Mouse (Mus musculus) heart, postnatal 0 days (tissue): ENCODE results near the gene Zfp871. TPM values are rescaled to one million over a fixed set of nuclear protein-coding genes. Genes with fewer than 3 reads are reported as not detected.

Experiments
- ATAC-seq: fragments of 200-750 bp; cut with Nextera tagmentation; 2 replicates; pipeline ENCODE4 v1.8.0; 2017; ENCODE audit warnings: low read depth, moderate number of reproducible peaks, moderate library complexity; ENCODE audit not compliant: insufficient read depth
- DNase-seq: peaks from one replicate; pipeline ENCODE4 v3.0.0-alpha.2; 2016; ENCODE audit warnings: low spot score
- H3K27ac ChIP-seq: fragments of 300-500 bp; sonication (generic); 2 replicates; pipeline ENCODE4 v1.5.1; 2014; ENCODE audit warnings: low read depth, mild to moderate bottlenecking
- H3K27me3 ChIP-seq: fragments of 300-500 bp; sonication (generic); 2 replicates; pipeline ENCODE4 v1.6.1; 2014; ENCODE audit warnings: low read length, mixed read lengths; ENCODE audit not compliant: control insufficient read depth, insufficient read depth
- H3K36me3 ChIP-seq: fragments of 300-500 bp; sonication (generic); replicated peaks from 2 replicates; pipeline ENCODE4 v1.6.1; 2014; ENCODE audit warnings: low read length, mixed read lengths; ENCODE audit not compliant: control insufficient read depth, insufficient read depth
- H3K4me1 ChIP-seq: fragments of 300-500 bp; sonication (generic); 2 replicates; pipeline ENCODE4 v1.6.1; 2014; ENCODE audit warnings: antibody characterized with exemption; ENCODE audit not compliant: control insufficient read depth, insufficient read depth
- H3K4me2 ChIP-seq: fragments of 300-500 bp; sonication (generic); 2 replicates; pipeline ENCODE4 v1.6.1; 2014; ENCODE audit warnings: low read depth, mild to moderate bottlenecking, low read length, moderate library complexity
- H3K4me3 ChIP-seq: fragments of 300-500 bp; sonication (generic); 2 replicates; pipeline ENCODE4 v1.5.1; 2014; ENCODE audit warnings: low read depth, low read length
- H3K9ac ChIP-seq: fragments of 300-500 bp; sonication (generic); replicated peaks from 2 replicates; pipeline ENCODE4 v1.6.1; 2014; ENCODE audit warnings: low read depth, low read length, mixed read lengths
- H3K9me3 ChIP-seq: fragments of 300-500 bp; sonication (generic); replicated peaks from 2 replicates; pipeline ENCODE4 v1.6.1; 2016; ENCODE audit warnings: low read length; ENCODE audit not compliant: control insufficient read depth
- CTCF ChIP-seq: IDR thresholded peaks from 2 replicates; pipeline ENCODE4 v1.5.1; 2016; ENCODE audit warnings: antibody characterized with exemption, control low read depth, low read depth
- EP300 ChIP-seq: IDR thresholded peaks from 2 replicates; pipeline ENCODE4 v1.6.1; 2016; ENCODE audit warnings: antibody characterized with exemption, low read depth
- WGBS: fragments of 180-500 bp; shearing (Covaris S2); extraction: QIAGEN DNeasy Blood & Tissue Kit; methylation state at CpG from one replicate; pipeline ENCODE4 v1.1.7; 2014; 5-methylcytosine and 5-hydroxymethylcytosine counted together
- polyA plus RNA-seq: library from polyadenylated mRNA; unstranded; fragments of >200 nt; fragmentation: Nextera tagmentation; extraction: Ambion mirVana; gene quantifications from 2 replicates; pipeline ENCODE4 v1.2.1, GENCODE M21; 2015
- total RNA-seq: library from RNA; depleted of rRNA; stranded (reverse); fragments of >200 nt; gene quantifications from 2 replicates; pipeline ENCODE4 v1.2.3, GENCODE M21; 2014; ENCODE audit warnings: low replicate concordance

Zfp871 gene
- total and polyA plus RNA-seq, 2 experiments from 2014 or later, result 16.1 to 19.6 TPM

DNA sequence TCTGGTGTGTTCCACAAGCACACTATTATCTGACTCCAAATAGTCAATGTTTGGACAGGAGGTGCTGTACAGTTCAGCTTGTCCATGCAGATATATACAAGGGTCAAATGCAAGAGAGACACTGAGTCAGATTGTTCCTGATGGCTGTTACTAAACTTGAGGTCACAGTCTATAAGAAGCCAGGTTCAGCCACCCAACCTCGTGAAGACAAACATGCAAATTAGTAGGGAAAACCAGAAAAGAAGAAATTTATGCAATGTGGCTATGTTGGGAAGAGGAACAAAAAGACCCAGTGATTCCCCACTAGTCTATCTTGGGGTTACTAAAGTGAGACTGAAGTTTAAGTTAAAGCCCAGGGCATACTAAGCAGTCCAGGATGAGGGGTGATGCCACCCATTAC is 22.6 kb upstream of the Zfp871 start:
- Histone ChIP-seq H3K4me2 (no peak overlapping the region), H3K9me3 (no peaks in the 10 kb centered on the region), H3K4me1 (no peaks in the 10 kb centered on the region), H3K9ac (no peak overlapping the region), H3K4me3 (no peak overlapping the region), H3K27me3 (no peaks in the 10 kb centered on the region), H3K36me3 (0 out of 2 replicates have a peak, but pooled peaks cover 1% of the 10 kb centered on the region), H3K27ac (no peak overlapping the region)
- 47% methylated on average over 1 of the region's 1 CpGs for WGBS
- no peak for DNase-seq
- no peak for ATAC-seq
- TF ChIP-seq CTCF (no peak), EP300 (no peak)

DNA sequence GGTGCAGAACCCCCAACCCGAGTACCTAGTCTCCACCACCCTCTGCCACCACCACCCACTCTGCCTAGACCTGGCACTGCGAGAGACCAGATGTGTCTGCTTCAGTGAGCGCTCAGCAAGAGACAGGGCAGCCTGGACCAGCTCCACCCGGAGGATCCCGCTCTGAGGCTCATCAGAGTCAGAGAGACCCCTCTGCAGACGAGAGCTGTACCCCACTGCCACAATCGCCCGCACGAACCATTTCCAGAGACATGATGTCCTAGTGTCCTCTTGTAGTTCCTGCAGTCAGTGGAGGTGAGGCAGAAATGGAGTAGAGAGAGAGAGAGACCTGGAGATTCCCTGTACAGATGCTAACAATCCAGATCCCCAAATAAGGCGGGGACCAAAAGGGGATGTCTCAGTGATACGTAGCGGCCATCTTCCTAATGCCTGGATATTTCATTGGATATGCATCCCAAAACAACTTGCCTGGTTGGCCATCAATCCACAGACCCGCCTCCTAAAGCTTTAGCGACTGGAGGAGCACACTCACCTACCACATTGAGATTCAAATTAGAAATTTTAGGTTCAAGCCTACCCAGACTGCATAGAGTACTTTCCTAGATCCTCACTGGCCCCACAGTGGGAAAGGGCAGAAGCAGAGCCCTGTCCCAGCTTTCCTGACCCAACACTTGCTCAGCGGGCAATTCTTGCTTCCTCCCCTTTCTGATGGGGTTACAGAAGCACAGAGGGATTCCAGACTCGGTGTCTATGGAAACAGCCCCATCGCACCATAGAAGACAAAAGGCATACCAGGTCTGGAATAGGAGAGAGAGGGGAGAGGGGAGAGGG is 21.7 kb upstream of the Zfp871 start, which contains the start of gene Zfp811:
Zfp811 (minus strand) TSS at position 388 of the 831 bp plus-strand sequence.
- H3K9ac ChIP-seq, result no peak within 1 kb of the TSS; the same call in 1 of the 2 replicates
- WGBS, result 2% methylated on average over 17 of the region's 17 CpGs
- ATAC-seq, result peak; percentile 57

DNA sequence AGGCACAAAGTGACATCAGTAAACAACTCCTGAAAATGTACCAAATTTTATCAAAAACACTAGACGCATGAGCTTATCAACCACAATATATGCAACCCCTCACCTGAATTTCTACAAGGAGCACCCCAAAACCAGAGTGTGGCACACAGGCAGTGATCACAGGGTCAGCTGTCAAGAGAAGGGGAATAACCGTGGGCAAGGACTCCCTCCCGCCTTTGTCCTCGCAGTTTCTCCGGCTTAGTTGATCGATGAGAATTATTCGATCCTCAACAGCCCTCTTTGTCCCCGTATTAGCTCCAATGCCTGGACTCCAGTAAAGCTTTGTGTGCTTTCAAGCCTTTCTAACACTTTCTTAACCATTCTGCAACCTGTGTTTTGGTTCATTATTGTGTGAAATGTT is 20.8 kb upstream of the Zfp871 start:
- 12% methylated on average over 8 of the region's 8 CpGs for WGBS
- Histone ChIP-seq H3K9ac (no peak overlapping the region), H3K4me1 (no peaks in the 10 kb centered on the region), H3K27ac (no peak overlapping the region), H3K36me3 (no peaks in the 10 kb centered on the region), H3K9me3 (no peaks in the 10 kb centered on the region), H3K4me2 (peak overlapping the region; percentile 57), H3K27me3 (no peaks in the 10 kb centered on the region), H3K4me3 (peak overlapping the region; percentile 38)
- ATAC-seq, result no peak
- DNase-seq, result no peak
- no peak for TF ChIP-seq EP300
- no peak for TF ChIP-seq CTCF

More for the DNA sequence above, 21.7 kb upstream of the Zfp871 start, which contains the start of gene Zfp811:
- Histone ChIP-seq H3K4me3 (peak within 1 kb of the TSS; percentile 38), H3K27me3 (no peaks in the 10 kb centered on the region), H3K4me1 (no peaks in the 10 kb centered on the region), H3K27ac (no peak within 1 kb of the TSS), H3K36me3 (no peaks in the 10 kb centered on the region), H3K9me3 (no peaks in the 10 kb centered on the region), H3K4me2 (peak within 1 kb of the TSS; percentile 57)
- TF ChIP-seq CTCF (no peak), EP300 (no peak)
- DNase-seq, result peak; percentile 28

DNA sequence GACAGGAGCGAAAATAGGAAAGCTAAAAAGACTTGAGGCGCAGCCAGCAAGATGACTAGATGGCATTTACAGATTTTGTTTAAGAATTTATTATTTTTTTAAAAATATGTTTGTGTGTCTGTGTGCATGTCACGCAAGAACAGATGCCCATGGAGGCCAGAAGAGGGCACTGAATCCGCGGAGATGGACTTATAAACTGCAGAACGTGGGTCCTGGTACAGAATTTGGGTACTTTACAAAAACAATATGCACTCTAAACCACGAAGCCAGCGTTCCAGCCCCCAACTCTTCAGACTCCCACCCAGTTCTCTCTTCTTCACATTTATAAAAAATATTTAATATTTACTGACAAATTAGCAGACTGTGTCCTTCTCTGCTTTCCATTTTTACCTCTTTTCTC is 1.2 kb upstream of the Zfp871 start:
- no peaks in the 10 kb centered on the region for H3K9me3 ChIP-seq
- H3K27me3 ChIP-seq, result no peaks in the 10 kb centered on the region
- peaks cover 16% of the 10 kb centered on the region for H3K4me1 ChIP-seq
- no peak overlapping the region for H3K4me3 ChIP-seq
- no peak overlapping the region for H3K4me2 ChIP-seq
- 75% methylated on average over 8 of the region's 8 CpGs for WGBS
- no peak overlapping the region for H3K9ac ChIP-seq
- ATAC-seq (no peak), DNase-seq (no peak)
- peaks cover 16% of the 10 kb centered on the region; the same call in 1 of the 2 replicates for H3K36me3 ChIP-seq
- TF ChIP-seq EP300, result no peak
- no peak for TF ChIP-seq CTCF
- H3K27ac ChIP-seq, result no peak overlapping the region

DNA sequence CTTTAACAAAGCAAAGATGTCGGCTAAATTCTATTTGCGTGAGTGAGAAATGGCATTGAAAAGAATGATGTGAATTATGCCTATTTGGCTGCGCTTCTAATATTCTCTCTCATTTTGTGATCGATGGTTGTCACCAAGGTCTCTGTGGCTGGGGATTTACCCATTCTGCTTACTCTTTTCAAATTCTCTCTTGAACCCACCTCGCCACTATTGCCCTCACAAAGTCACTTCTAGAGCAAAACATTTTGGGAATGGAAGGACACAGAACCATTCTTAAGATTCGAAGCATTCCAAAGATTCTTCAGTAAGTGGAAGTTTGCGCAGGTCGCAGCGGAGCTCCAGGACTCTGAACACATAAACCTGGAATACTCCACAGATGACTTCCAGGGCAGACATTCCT is 489 bp upstream of the Zfp871 start:
- Histone ChIP-seq H3K4me1 (peaks cover 16% of the 10 kb centered on the region), H3K27ac (peak overlapping the region; percentile 99), H3K27me3 (no peaks in the 10 kb centered on the region), H3K36me3 (peaks cover 23% of the 10 kb centered on the region; the same call in 1 of the 2 replicates), H3K9ac (peak overlapping the region; percentile 95; the same call in 1 of the 2 replicates), H3K9me3 (no peaks in the 10 kb centered on the region), H3K4me3 (peak overlapping the region; percentile 94), H3K4me2 (peak overlapping the region; percentile 64)
- no peak for DNase-seq
- WGBS, result 6% methylated on average over 9 of the region's 9 CpGs
- ATAC-seq, result no peak
- no peak for TF ChIP-seq EP300
- no peak for TF ChIP-seq CTCF
